Mouse (Mus musculus) forebrain, embryonic 10.5 days (tissue): ENCODE data around the gene Chd4. TPM values are rescaled to one million over a fixed set of nuclear protein-coding genes. Genes with fewer than 3 reads are reported as not detected.
"Not testable (repeated sequence)": the region's sequence is repeated elsewhere in the genome, so short reads cannot be mapped to it uniquely, and the experiment has no call there.

Experiments used
- DNase-seq: peaks from one replicate; pipeline ENCODE4 v3.0.0-alpha.2; 2017; ENCODE audit warnings: low spot score; ENCODE audit errors: extremely low spot score
- H3K27ac ChIP-seq: fragments of 300-500 bp; sonication (generic); 2 replicates; pipeline ENCODE4 v1.5.1; 2016; ENCODE audit warnings: mild to moderate bottlenecking
- H3K27me3 ChIP-seq: fragments of 300-500 bp; sonication (generic); 2 replicates; pipeline ENCODE4 v1.6.1; 2016; ENCODE audit warnings: mild to moderate bottlenecking; ENCODE audit not compliant: poor library complexity, severe bottlenecking
- H3K36me3 ChIP-seq: fragments of 300-500 bp; sonication (generic); replicated peaks from 2 replicates; pipeline ENCODE4 v1.6.1; 2016; ENCODE audit warnings: mild to moderate bottlenecking, moderate library complexity
- H3K4me1 ChIP-seq: fragments of 300-500 bp; sonication (generic); 2 replicates; pipeline ENCODE4 v1.6.1; 2016
- H3K4me3 ChIP-seq: fragments of 300-500 bp; sonication (generic); 2 replicates; pipeline ENCODE4 v1.5.1; 2016; ENCODE audit warnings: mild to moderate bottlenecking, moderate library complexity
- H3K9me3 ChIP-seq: fragments of 300-500 bp; sonication (generic); 2 replicates; pipeline ENCODE4 v1.6.1; 2016; ENCODE audit warnings: mild to moderate bottlenecking, moderate library complexity
- WGBS: fragments of 180-500 bp; shearing (Covaris S2); methylation state at CpG from one replicate; pipeline ENCODE4 v1.1.7; 2016; 5-methylcytosine and 5-hydroxymethylcytosine counted together
- polyA plus RNA-seq: library from polyadenylated mRNA; unstranded; fragments of >200 nt; fragmentation: Nextera tagmentation; extraction: Ambion mirVana; gene quantifications from 2 replicates; pipeline ENCODE4 v1.2.1, GENCODE M21; 2016

The Chd4 gene
- 91.0 and 99.4 TPM in 2 replicates for polyA plus RNA-seq

DNA sequence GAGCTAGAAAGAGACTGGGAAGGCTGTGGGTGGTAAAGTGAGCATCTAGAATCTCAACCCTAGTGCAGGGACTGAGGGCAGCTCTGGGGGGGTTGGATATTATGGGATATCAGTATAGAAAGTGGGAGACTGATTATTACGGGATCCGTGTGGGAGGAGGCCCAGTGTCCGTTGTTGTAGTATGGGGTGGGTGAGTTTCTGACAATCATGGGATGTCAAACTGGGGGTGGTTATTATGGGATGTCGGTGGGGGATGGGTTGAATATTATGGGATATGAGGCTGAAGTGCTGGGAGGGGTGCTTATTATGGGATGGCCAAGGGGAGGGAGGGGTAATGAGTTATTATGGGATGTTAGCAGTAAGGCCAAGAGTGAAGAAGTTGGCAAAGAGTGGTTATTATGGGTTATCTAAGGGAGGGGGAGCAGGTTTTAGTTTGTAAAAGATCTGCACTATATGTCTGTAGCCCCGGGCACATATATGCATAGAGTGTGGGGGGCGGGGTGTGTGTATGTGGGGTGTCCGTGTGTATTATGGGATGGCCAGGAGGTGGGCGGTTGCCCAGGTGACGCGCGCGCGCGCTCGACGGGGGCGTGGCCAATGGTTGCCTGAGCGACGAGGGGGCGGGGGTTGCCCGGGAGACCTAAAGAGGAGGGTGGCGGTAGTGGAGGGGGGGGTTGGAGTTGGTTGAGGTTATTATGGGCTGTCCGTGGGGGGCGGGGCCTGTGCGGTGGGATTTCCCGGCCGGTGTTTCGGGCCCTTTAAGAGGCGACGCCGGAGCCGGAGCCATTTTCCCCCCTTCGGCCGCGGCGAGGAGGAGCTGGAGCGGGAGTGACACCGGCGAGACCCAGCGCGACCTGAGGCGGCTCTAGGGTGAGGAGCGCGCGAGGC lies at the start of gene Chd4:
Gene Chd4 (plus strand): TSS at position 591 of the 888 bp plus-strand sequence.
- peak; percentile 93 for DNase-seq
- Histone ChIP-seq H3K36me3 (peaks cover 33% of the 10 kb centered on the region), H3K4me1 (peaks cover 59% of the 10 kb centered on the region), H3K27me3 (no peaks in the 10 kb centered on the region), H3K9me3 (no peaks in the 10 kb centered on the region), H3K27ac (peak within 1 kb of the TSS; percentile 97), H3K4me3 (peak within 1 kb of the TSS; percentile 100)
- WGBS: 5% methylated on average over 45 of the region's 45 CpGs

DNA sequence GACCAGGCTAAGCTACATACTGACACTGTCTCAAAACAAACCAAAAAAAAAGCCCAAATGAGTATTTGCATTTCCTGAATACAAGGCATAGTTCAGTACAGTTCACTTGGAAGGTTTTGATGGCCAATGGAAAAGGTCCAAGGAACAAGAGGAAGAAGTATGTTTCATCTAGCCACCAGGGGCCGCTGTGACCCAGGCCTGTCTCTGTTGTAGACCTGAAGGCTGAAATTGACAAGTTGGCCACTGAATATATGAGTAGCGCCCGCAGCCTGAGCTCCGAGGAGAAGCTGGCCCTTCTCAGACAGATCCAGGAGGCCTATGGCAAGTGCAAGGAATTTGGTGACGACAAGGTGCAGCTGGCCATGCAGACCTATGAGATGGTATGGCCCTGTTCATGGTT lies 49.1 kb upstream of the Chd4 start:
- DNase-seq: peak; percentile 75
- no peaks in the 10 kb centered on the region for H3K9me3 ChIP-seq
- H3K4me1 ChIP-seq: peaks cover 7% of the 10 kb centered on the region
- no peak overlapping the region for H3K4me3 ChIP-seq
- peaks cover 85% of the 10 kb centered on the region for H3K36me3 ChIP-seq
- no peak overlapping the region for H3K27ac ChIP-seq
- 48% methylated on average over 5 of the region's 5 CpGs for WGBS
- H3K27me3 ChIP-seq: no peaks in the 10 kb centered on the region

DNA sequence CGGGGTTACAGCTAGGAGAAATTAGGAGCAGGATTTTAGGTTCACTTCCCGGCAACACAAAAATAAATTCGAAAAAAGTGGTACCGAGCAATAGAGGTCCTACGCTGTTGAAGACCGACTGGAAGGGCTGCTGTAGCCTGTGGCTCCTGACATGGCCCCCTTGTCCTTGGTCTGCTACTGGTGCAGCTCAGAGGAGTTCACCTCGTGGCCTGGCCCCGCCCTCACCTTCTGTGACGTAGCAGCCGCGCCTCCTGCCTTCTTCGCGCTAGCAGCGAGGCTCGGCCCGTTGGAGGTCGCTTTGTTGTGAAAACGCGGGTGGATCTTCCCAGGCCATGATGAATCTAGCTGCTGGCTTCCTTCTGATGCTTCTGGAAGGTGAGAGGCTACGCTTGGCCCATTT lies 46.1 kb upstream of the Chd4 start, which contains the start of gene Acrbp:
Gene Acrbp (plus strand): TSS at position 12 of the 400 bp plus-strand sequence.
- no peaks in the 10 kb centered on the region for H3K9me3 ChIP-seq
- H3K27ac ChIP-seq: no peak within 1 kb of the TSS
- H3K4me3 ChIP-seq: no peak within 1 kb of the TSS
- peaks cover 7% of the 10 kb centered on the region for H3K4me1 ChIP-seq
- H3K36me3 ChIP-seq: peaks cover 95% of the 10 kb centered on the region
- 33% methylated on average over 20 of the region's 20 CpGs for WGBS
- DNase-seq: no peak
- H3K27me3 ChIP-seq: no peaks in the 10 kb centered on the region

DNA sequence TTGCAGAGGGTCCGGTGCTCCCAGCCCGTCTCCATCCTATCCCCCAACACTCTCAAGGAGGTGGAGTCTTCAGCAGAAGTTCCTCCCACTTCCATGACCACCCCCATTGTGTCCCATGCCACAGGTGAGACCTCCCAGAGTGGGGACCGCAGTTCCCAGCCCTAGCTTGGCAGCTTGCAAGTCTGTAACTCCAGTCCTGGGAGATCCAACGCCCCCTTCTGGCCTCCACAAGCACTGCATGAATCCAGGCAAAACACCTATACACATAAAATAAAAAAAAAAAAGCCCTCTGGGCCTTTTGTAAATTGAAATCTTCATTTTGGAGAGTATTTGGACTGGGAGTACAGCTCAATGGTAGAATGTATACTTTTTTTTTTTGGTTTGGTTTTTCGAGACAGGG lies 44.5 kb upstream of the Chd4 start:
- Histone ChIP-seq H3K36me3 (peaks cover 86% of the 10 kb centered on the region), H3K4me3 (no peak overlapping the region), H3K4me1 (peaks cover 7% of the 10 kb centered on the region), H3K27ac (no peak overlapping the region), H3K9me3 (no peaks in the 10 kb centered on the region), H3K27me3 (no peaks in the 10 kb centered on the region)
- no peak for DNase-seq
- WGBS: 61% methylated on average over 5 of the region's 5 CpGs

DNA sequence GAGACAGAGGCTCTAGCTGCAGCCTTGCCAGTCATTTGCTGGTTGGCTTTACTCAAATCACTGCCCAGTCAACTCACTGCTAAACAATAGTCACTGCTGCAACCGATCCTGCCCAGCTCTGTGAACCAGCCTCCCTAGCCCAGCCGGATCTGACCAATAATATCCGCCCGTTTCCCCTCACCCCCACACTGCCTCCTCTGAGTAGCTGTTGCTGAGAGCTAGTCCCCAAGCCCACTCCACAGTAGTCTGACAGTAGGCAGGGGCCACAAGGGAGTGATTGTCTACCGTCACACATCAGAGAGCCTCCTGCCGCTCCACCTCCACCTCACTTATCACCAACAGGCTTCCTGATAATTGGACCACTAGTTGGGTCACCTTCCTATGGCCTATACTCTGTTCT lies 34.3 kb upstream of the Chd4 start:
- H3K27ac ChIP-seq: 0 out of 2 replicates have a peak overlapping the region, but pooled peaks have one; percentile 40
- no peak for DNase-seq

DNA sequence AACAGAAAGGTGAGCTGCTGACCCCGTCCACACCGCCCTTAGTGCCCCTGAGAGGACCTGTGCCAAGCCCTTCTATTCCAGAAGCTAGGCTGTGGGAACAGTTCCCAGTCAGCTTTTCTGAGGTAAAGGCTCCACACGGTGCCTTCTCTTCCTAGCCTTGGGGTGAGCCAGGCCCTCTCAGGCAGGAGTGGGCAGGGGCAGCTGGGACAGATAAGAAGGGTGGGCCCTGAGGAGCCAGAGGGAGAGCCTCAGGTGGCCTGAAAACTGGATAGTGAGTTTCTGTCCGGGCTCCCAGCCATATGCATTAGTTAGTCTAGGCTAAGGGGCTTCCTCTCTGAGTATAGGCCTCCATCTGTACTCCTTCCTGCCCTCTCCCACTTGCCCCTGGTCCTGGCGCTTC lies 33.3 kb upstream of the Chd4 start:
- Histone ChIP-seq H3K4me1 (peaks cover 15% of the 10 kb centered on the region), H3K27ac (no peak overlapping the region), H3K27me3 (no peaks in the 10 kb centered on the region), H3K9me3 (no peaks in the 10 kb centered on the region), H3K36me3 (no peaks in the 10 kb centered on the region), H3K4me3 (no peak overlapping the region)
- WGBS: 90% methylated on average over 5 of the region's 5 CpGs
- DNase-seq: no peak

More for the DNA sequence above, 34.3 kb upstream of the Chd4 start:
- 44% methylated on average over 6 of the region's 6 CpGs for WGBS
- H3K4me3 ChIP-seq: no peak overlapping the region
- H3K4me1 ChIP-seq: peaks cover 15% of the 10 kb centered on the region
- H3K9me3 ChIP-seq: no peaks in the 10 kb centered on the region
- H3K27me3 ChIP-seq: no peaks in the 10 kb centered on the region
- H3K36me3 ChIP-seq: no peaks in the 10 kb centered on the region

DNA sequence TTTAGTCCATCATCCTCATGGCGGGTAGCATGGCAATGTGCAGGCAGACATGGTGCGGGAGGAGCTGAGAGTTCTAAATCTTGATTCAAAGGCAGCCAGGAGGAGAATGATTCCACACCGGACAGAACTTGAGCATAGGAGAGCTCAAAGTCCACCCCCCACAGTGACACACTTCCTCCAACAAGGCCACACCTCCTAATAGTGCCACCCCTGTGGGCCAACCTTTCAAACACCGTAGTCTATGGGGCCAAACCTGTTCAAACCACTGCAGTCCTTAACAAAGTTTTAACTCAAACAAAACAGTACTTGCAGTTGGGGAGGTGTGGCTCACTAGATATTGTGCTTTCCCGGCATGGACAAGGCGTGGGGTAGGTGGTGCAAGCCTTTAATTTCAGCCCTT lies 31.9 kb upstream of the Chd4 start:
- 90% methylated on average over 6 of the region's 6 CpGs for WGBS
- Histone ChIP-seq H3K4me3 (no peak overlapping the region), H3K4me1 (peaks cover 15% of the 10 kb centered on the region), H3K27ac (no peak overlapping the region), H3K36me3 (no peaks in the 10 kb centered on the region), H3K9me3 (no peaks in the 10 kb centered on the region), H3K27me3 (no peaks in the 10 kb centered on the region)
- DNase-seq: no peak

DNA sequence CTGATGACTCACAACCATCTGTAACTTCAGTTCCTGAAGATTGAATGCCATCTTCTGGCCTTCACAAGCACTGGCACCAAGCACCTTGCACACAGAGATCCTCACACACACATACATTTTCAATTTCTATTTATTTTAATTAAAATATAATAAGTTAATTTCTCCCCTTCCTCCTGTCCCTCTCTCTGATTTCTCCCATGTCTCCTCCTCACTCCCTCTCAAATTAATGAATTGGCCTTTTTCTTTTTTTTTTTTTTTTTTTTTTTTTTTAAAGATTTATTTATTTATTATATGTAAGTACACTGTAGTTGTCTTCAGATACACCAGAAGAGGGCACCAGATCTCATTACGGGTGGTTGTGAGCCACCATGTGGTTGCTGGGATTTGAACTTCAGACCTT lies 30.6 kb upstream of the Chd4 start:
- not testable (repeated sequence) for DNase-seq, H3K9me3 ChIP-seq, H3K4me3 ChIP-seq, H3K36me3 ChIP-seq, H3K27me3 ChIP-seq, H3K27ac ChIP-seq
- H3K4me1 ChIP-seq: peaks cover 15% of the 10 kb centered on the region
- WGBS: 80% methylated on average over 1 of the region's 1 CpGs

DNA sequence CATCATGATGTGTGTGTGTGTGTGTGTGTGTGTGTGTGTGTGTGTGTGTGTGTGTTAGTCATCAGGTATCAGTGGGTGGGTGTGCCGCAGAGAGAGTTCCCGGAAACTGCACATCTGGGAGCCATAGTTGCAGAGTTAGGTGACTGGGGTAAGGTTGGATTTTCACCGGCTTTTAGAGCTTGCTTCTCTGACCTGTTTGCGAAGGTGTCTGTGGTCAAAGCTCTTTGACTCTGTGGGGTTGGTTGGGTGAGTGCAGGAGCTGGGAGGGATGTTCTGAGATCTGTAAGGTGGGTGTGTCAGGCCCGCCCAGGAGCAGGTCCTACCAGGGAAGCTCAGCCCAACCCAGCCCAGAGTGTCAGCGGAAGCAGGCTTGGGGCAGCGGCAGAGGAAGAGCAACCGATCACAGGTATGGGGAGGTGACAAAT lies 28.2 kb upstream of the Chd4 start, which contains the start of gene Lpar5:
Gene Lpar5 (plus strand): TSS at position 350 of the 425 bp plus-strand sequence.
- no peaks in the 10 kb centered on the region for H3K36me3 ChIP-seq
- no peaks in the 10 kb centered on the region for H3K27me3 ChIP-seq
- no peak within 1 kb of the TSS for H3K27ac ChIP-seq
- H3K9me3 ChIP-seq: no peaks in the 10 kb centered on the region
- no peak for DNase-seq
- WGBS: 65% methylated on average over 8 of the region's 8 CpGs
- no peak within 1 kb of the TSS for H3K4me3 ChIP-seq
- peaks cover 13% of the 10 kb centered on the region for H3K4me1 ChIP-seq

DNA sequence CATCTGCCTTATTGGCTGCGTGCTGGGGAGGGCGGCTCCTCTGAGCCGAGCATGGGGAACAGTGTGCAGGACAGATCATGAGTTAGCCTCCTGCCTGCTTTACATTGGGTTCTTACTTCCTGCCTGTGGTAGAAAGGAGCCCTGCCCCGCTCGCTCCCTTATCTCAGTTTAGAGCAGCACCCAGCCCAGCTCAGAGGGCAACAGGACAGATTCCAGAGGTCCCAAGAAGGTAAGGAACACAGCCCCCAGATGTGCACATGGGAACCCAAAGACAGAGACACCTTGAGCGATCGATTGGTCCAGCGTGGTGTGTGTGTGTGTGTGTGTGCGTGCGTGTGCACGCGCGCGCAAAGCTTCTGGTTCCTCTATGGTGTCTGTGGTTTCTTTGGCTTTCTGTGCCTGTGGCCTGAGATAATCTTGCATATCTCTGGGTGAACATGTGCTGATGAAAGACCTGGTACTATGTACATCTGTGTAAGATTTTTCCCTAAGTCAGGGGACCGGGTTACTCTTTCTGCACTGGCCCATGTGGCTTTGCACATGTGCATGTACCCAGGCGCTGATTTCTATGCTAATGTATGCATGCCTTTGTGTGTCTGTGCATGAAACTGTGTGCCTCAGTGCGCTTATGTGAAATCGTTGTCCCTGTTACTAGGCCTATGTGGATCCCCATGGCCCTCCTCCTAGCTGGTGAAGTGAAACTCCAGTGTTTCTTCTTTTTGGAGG lies 24.4 kb upstream of the Chd4 start:
- WGBS: 87% methylated on average over 18 of the region's 18 CpGs
- Histone ChIP-seq H3K36me3 (no peaks in the 10 kb centered on the region), H3K9me3 (no peaks in the 10 kb centered on the region), H3K4me3 (no peak overlapping the region), H3K27ac (peak overlapping the region; percentile 77), H3K27me3 (no peaks in the 10 kb centered on the region), H3K4me1 (peaks cover 13% of the 10 kb centered on the region)
- no peak for DNase-seq

DNA sequence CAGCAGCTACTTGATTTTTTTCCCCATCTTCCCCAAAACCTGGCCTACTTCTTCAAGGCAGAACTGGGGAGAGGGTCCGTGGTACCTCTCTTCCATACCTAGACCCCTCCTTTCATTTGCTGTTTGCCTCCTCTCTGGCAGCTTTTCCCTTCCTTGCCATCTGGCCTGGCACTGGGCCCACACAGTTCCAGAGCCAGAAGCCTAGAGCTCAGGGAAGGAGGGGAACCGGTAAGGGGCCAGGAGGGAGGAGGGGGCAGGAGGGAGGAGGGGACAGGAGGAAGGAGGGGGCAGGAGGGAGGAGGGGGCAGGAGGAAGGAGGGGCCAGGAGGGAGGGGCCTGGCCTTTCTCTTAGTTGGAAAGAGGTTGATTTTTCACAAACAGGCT lies 23.9 kb upstream of the Chd4 start:
- no peak for DNase-seq
- H3K4me1 ChIP-seq: peaks cover 13% of the 10 kb centered on the region
- 29% methylated on average over 2 of the region's 2 CpGs for WGBS
- H3K27ac ChIP-seq: peak overlapping the region; percentile 77
- no peak overlapping the region for H3K4me3 ChIP-seq
- H3K36me3 ChIP-seq: no peaks in the 10 kb centered on the region
- no peaks in the 10 kb centered on the region for H3K9me3 ChIP-seq
- H3K27me3 ChIP-seq: no peaks in the 10 kb centered on the region

DNA sequence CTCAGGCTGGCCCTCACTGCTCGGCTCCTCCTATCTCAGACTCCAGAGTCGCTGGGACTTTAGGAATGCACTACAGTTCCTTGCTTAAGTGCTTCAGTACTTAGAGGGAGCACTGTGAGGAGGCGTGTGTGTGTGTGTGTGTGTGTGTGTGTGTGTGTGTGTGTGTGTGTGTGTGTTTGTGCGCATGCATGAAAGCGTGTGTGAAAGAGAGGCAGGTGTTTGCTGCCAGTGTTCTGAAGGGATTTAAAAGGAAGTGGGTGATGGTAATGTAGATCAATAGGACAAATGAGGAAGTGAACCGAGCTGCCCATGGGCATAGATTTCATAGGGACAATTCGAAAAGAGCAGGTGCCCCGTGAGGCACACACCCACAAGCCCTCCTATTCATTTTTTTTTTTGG lies 22.0 kb upstream of the Chd4 start:
- no peak for DNase-seq
- WGBS: 79% methylated on average over 8 of the region's 8 CpGs
- H3K4me1 ChIP-seq: peaks cover 13% of the 10 kb centered on the region
- H3K4me3 ChIP-seq: no peak overlapping the region
- no peaks in the 10 kb centered on the region for H3K27me3 ChIP-seq
- no peaks in the 10 kb centered on the region for H3K36me3 ChIP-seq
- no peak overlapping the region for H3K27ac ChIP-seq
- no peaks in the 10 kb centered on the region for H3K9me3 ChIP-seq

DNA sequence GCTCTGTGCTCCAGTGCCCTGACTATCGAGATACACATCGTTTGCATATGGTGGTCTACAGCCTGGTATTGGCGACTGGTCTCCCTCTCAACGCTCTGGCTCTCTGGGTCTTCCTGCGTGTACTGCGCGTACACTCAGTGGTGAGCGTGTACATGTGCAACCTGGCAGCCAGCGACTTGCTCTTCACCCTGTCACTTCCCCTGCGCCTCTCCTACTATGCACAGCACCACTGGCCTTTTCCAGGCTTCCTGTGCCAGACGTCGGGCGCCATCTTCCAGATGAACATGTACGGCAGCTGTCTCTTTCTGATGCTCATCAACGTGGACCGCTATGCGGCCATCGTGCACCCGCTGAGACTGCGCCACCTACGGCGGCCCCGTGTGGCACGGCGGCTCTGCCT lies 14.4 kb upstream of the Chd4 start:
- peak overlapping the region; percentile 54 for H3K4me3 ChIP-seq
- H3K9me3 ChIP-seq: no peaks in the 10 kb centered on the region
- H3K4me1 ChIP-seq: peaks cover 24% of the 10 kb centered on the region
- H3K27ac ChIP-seq: peak overlapping the region; percentile 86
- no peak for DNase-seq
- no peaks in the 10 kb centered on the region for H3K36me3 ChIP-seq
- peaks cover 34% of the 10 kb centered on the region for H3K27me3 ChIP-seq
- 28% methylated on average over 25 of the region's 25 CpGs for WGBS
